Mouse (Mus musculus): ENCODE measurements at regions not wholly inside any gene's neighbourhood (a gene's known extent, or its start where the extent isn't known, plus 50 kb on each side); places are given as distances from the start of the nearest gene placed in this dataset.

DNA sequence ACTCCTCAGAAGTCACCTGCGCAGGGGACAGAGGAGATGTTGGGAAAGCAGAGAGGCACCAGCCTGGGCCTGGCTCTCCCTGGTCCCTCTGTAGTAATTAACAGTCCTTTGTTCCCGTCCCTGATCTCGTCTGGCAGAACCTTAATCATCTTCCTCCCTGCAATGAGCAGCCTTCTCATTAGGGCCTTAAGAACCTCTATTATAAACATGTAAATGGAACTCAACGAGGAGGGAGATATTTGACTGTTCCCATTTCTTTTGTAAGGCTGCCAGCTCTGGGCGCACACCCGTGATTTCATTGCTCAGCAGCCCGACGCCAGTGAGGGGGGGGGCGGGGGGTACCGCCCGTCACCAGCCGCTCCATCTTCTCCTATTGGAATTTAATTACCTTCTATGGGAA lies 81.8 kb upstream of the Thy1 start:
- Histone ChIP-seq H3K36me3 (no peaks in the 10 kb centered on the region), H3K4me1 (replicated peaks) (peaks cover 8% of the 10 kb centered on the region; the same call in 1 of the 2 replicates), H3K4me3 (replicated peaks) (no peak overlapping the region), H3K27me3 (peaks cover 8% of the 10 kb centered on the region; the same call in 1 of the 2 replicates), H3K9ac (replicated peaks) (no peak overlapping the region), H3K27ac (0 out of 2 replicates have a peak overlapping the region, but pooled peaks have one; percentile 31), H3K9me3 (no peaks in the 10 kb centered on the region), H3K4me2 (replicated peaks) (no peak overlapping the region)
- peak; percentile 61 for ATAC-seq
- WGBS, result 38% methylated on average over 12 of the region's 12 CpGs

DNA sequence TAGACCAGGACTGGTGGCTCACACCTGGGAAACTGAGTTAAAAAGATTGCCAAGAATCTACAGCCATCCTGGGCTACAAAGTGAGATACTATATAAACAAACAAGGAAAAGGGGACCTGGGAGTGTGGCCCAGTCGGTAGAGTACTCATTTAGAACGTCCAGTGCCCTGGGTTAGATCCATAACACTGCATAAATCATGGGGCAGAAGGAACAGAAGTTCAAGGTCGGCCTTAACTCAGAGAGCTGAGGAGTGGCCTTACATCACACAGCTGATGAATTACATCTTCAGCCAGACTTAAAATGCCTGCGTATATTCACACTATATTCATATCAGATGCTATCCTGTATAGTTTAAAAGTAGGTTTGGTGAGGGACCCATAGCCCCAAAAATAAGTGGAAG lies 78.0 kb upstream of the Thy1 start:
- ATAC-seq, result no peak
- H3K36me3 ChIP-seq, result no peaks in the 10 kb centered on the region
- peaks cover 29% of the 10 kb centered on the region for H3K4me1 ChIP-seq (replicated peaks)
- no peaks in the 10 kb centered on the region for H3K9me3 ChIP-seq
- no peak overlapping the region for H3K4me2 ChIP-seq (replicated peaks)
- no peak overlapping the region for H3K9ac ChIP-seq (replicated peaks)
- 0 out of 2 replicates have a peak, but pooled peaks cover under 1% of the 10 kb centered on the region for H3K27me3 ChIP-seq
- H3K27ac ChIP-seq, result no peak overlapping the region
- H3K4me3 ChIP-seq (replicated peaks), result no peak overlapping the region
- 77% methylated on average over 4 of the region's 4 CpGs for WGBS

DNA sequence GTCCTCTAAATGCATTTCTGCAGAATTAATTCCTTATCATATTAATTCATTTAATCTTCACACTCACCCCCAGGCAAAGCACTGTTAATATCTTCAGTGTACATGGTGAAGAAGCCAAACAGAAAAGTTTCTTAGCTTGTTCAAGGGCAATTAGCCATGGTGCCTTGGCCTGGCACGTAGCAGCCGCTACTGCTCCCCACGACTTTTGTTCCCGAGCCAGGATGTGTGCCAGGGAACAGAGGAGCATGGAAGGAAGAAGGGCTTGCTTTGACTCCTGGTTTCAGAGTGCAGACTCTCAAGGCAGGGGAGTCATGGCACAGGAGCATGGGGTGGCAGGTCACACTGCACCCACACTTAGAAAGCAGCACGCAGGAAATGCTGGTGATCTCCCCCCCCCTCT lies 77.4 kb upstream of the Thy1 start:
- WGBS, result 82% methylated on average over 5 of the region's 5 CpGs
- no peaks in the 10 kb centered on the region for H3K36me3 ChIP-seq
- H3K4me3 ChIP-seq (replicated peaks), result no peak overlapping the region
- H3K4me2 ChIP-seq (replicated peaks), result no peak overlapping the region
- H3K4me1 ChIP-seq (replicated peaks), result peaks cover 35% of the 10 kb centered on the region
- H3K27ac ChIP-seq, result no peak overlapping the region
- H3K9me3 ChIP-seq, result no peaks in the 10 kb centered on the region
- ATAC-seq, result no peak
- H3K27me3 ChIP-seq, result no peaks in the 10 kb centered on the region
- H3K9ac ChIP-seq (replicated peaks), result no peak overlapping the region

DNA sequence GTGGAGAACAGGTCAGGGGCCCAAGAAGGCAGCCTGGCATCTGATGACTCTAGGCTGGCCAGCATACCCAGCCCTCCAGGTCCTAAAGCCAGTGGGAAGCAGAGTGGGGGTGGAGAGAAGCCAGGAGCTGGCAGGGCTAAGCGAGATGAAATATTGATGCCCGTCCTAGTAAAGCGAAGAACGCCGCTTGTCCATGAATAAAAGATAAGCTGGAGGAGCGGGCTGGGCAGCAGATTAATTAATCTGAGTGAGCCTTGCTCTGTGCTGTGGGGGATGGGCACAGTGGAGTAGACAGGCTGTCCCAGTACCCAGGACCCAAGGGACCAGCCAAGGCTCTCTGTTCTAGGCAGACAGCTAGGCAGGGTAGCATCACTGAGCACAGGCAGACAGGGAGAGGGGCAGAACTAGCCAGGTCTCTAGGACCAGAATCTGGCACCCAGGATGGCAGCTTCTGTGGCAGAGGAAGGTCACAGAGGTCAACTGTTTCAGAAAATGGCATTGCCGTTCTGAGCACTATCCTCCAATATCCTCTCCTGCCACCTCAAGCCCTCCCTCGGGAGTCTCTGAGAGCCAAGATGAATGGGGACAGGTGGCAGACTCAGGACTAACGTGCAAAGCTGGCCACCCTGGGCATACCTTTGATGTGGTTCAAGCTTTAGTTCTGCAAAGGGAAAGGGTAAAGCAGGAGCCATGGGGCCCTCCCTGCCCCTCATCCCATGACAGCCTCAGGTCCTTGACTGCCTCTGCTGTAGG lies 73.0 kb upstream of the Thy1 start:
- no peaks in the 10 kb centered on the region; the same call in 1 of the 2 replicates for H3K9me3 ChIP-seq
- peak; percentile 93 for ATAC-seq
- 27% methylated on average over 9 of the region's 9 CpGs for WGBS
- peak overlapping the region; percentile 23; the same call in 1 of the 2 replicates for H3K9ac ChIP-seq (replicated peaks)
- peak overlapping the region; percentile 14; the same call in 1 of the 2 replicates for H3K4me3 ChIP-seq (replicated peaks)
- H3K27me3 ChIP-seq, result 0 out of 2 replicates have a peak, but pooled peaks cover 8% of the 10 kb centered on the region
- no peaks in the 10 kb centered on the region for H3K36me3 ChIP-seq
- H3K4me2 ChIP-seq (replicated peaks), result peak overlapping the region; percentile 41
- H3K27ac ChIP-seq, result peak overlapping the region; percentile 64
- H3K4me1 ChIP-seq (replicated peaks), result peaks cover 37% of the 10 kb centered on the region

DNA sequence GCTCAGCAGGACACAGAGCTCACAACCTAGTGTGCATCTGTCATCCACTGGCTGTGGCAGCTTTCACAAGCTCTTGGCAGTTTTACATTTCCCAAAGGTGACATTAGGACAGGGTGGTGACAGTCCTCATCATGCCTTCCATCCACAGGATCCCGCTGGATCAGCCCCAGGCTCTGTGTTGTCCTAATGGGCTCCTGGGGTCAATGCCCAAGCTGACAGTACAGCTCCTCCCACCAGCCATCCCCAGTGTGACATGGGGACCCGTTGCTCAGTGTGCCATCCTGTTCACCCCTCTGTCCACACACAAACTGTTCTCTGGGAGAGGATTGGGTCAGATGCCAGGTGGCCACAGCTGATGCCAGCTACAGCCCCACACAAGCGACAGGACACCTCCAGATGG lies 72.3 kb upstream of the Thy1 start:
- peak overlapping the region; percentile 64 for H3K27ac ChIP-seq
- no peaks in the 10 kb centered on the region for H3K36me3 ChIP-seq
- H3K4me3 ChIP-seq (replicated peaks), result no peak overlapping the region
- no peaks in the 10 kb centered on the region; the same call in 1 of the 2 replicates for H3K9me3 ChIP-seq
- peaks cover 37% of the 10 kb centered on the region for H3K4me1 ChIP-seq (replicated peaks)
- WGBS, result 63% methylated on average over 3 of the region's 3 CpGs
- ATAC-seq, result no peak
- H3K9ac ChIP-seq (replicated peaks), result no peak overlapping the region
- H3K27me3 ChIP-seq, result 0 out of 2 replicates have a peak, but pooled peaks cover 8% of the 10 kb centered on the region
- no peak overlapping the region for H3K4me2 ChIP-seq (replicated peaks)

DNA sequence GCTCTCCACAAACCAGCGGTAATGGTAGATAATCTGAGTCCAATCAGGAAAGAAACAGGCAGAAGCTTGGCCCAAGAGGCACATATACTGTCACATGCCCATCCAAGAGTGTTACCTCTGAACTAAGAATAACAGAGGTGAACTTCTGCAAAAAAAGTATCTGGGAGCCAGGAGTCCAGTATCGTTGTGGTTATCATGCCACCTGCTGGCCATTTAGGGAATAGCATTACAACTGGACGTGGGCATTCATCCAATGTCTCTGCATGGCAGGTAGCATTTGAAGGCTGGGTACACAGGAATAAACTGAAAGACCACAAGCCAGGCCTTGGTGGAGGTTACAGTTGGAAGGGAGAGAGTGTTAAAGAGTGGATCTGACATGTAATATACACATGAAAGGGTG lies 70.9 kb upstream of the Thy1 start:
- no peak for ATAC-seq
- H3K4me3 ChIP-seq (replicated peaks), result no peak overlapping the region
- no peak overlapping the region for H3K9ac ChIP-seq (replicated peaks)
- no peak overlapping the region for H3K27ac ChIP-seq
- 10% methylated on average over 3 of the region's 3 CpGs for WGBS
- H3K4me1 ChIP-seq (replicated peaks), result peaks cover 37% of the 10 kb centered on the region
- no peaks in the 10 kb centered on the region; the same call in 1 of the 2 replicates for H3K9me3 ChIP-seq
- 0 out of 2 replicates have a peak, but pooled peaks cover 8% of the 10 kb centered on the region for H3K27me3 ChIP-seq
- H3K36me3 ChIP-seq, result no peaks in the 10 kb centered on the region
- no peak overlapping the region for H3K4me2 ChIP-seq (replicated peaks)

DNA sequence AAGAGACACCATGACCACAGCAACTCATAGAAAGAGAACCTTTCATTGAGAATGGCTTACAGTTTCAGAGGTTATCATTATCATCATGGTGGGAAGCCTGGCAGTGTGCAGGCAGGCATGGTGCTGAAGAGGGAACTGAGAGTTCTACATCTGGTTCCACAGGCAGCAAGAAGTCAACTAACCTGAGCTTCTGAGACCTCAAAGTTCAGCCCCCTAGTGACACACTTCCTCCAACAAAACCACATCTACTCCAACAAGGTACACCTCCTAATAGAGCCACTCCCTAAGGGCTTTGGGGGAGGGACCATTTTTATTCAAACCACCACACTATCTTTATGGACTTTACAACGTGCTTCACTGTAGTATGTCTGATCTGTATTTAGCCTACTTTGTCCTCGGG lies 67.8 kb upstream of the Thy1 start:
- H3K4me3 ChIP-seq (replicated peaks), result no peak overlapping the region
- ATAC-seq, result no peak
- H3K27me3 ChIP-seq, result 0 out of 2 replicates have a peak, but pooled peaks cover 8% of the 10 kb centered on the region
- no peak overlapping the region for H3K9ac ChIP-seq (replicated peaks)
- H3K36me3 ChIP-seq, result no peaks in the 10 kb centered on the region
- no peaks in the 10 kb centered on the region; the same call in 1 of the 2 replicates for H3K9me3 ChIP-seq
- WGBS, result 78% methylated on average over 2 of the region's 2 CpGs
- H3K27ac ChIP-seq, result no peak overlapping the region
- no peak overlapping the region for H3K4me2 ChIP-seq (replicated peaks)
- H3K4me1 ChIP-seq (replicated peaks), result peaks cover 14% of the 10 kb centered on the region

DNA sequence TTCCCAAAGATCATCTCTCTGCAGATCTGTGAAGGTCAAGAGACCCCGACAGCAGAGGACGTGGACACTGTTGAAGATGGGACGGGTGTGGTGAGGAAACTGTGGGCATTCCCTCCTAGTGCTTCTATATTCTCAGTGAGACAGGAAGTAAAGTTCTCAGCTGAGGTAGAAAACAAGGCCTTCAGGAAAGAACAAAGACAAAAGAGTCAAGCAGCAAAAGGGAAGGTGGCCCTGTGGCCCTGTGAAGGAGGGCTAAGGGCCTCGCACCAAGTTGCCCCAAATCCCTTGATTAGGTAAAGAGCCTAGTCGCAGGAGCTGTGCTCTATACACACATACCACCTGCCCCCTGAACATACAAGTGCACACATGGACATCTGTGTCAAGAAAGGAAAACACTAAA lies 66.8 kb upstream of the Thy1 start:
- Histone ChIP-seq H3K9ac (replicated peaks) (no peak overlapping the region), H3K9me3 (no peaks in the 10 kb centered on the region; the same call in 1 of the 2 replicates), H3K27ac (no peak overlapping the region), H3K27me3 (0 out of 2 replicates have a peak, but pooled peaks cover 3% of the 10 kb centered on the region), H3K4me1 (replicated peaks) (peaks cover 7% of the 10 kb centered on the region), H3K36me3 (no peaks in the 10 kb centered on the region), H3K4me2 (replicated peaks) (no peak overlapping the region), H3K4me3 (replicated peaks) (no peak overlapping the region)
- WGBS, result 91% methylated on average over 5 of the region's 5 CpGs
- ATAC-seq, result no peak

DNA sequence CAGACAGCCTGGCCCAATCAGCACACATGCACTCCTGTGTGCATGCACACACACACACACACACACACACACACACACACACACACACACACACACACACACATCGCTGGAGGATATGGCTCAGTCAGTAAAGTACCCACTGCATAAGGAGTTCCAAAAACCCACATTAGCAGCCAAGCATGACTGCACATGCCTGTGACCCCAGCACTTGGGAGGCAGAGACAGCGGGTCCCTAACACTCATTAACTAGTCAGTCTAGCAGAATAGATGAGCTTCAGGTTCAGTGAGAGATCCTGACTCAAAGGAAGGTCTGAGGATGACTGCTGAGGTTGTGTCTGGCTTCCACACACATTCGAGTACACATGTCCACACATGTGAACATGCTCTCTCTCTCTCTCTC lies 65.4 kb upstream of the Thy1 start:
- no peak for ATAC-seq
- WGBS, result 75% methylated on average over 3 of the region's 3 CpGs

DNA sequence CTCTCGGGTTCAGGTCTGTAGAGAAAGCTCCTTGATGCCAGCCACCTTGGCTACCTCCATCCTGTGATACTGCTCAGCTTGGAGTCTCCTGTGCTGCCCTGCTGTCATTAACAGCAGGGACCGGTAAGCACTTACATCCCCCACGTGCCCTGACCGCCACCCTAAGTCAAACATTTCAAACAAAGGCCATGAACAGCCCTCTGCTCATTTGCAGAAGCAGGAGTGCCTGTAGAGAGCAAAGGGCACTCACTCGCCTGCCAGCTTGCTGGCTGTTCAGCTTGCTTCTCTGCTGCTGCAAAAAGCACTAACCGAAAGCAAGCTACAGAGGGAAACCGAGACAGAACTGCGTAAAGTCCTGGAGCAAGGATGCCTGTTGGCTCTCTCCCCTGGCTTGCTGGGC lies 61.8 kb upstream of the Thy1 start:
- Histone ChIP-seq H3K27me3 (no peaks in the 10 kb centered on the region), H3K9me3 (no peaks in the 10 kb centered on the region), H3K27ac (no peak overlapping the region), H3K4me1 (replicated peaks) (0 out of 2 replicates have a peak, but pooled peaks cover 5% of the 10 kb centered on the region), H3K4me3 (replicated peaks) (no peak overlapping the region), H3K36me3 (no peaks in the 10 kb centered on the region), H3K9ac (replicated peaks) (peak overlapping the region; percentile 37; the same call in 1 of the 2 replicates), H3K4me2 (replicated peaks) (no peak overlapping the region)
- WGBS, result 36% methylated on average over 8 of the region's 8 CpGs
- no peak for ATAC-seq

More for the DNA sequence above, 65.4 kb upstream of the Thy1 start:
- H3K36me3 ChIP-seq, result no peaks in the 10 kb centered on the region
- 0 out of 2 replicates have a peak, but pooled peaks cover 5% of the 10 kb centered on the region for H3K4me1 ChIP-seq (replicated peaks)
- no peak overlapping the region for H3K9ac ChIP-seq (replicated peaks)
- H3K27ac ChIP-seq, result no peak overlapping the region
- 0 out of 2 replicates have a peak, but pooled peaks cover 3% of the 10 kb centered on the region for H3K27me3 ChIP-seq
- no peak overlapping the region for H3K4me3 ChIP-seq (replicated peaks)
- no peaks in the 10 kb centered on the region; the same call in 1 of the 2 replicates for H3K9me3 ChIP-seq
- H3K4me2 ChIP-seq (replicated peaks), result no peak overlapping the region

DNA sequence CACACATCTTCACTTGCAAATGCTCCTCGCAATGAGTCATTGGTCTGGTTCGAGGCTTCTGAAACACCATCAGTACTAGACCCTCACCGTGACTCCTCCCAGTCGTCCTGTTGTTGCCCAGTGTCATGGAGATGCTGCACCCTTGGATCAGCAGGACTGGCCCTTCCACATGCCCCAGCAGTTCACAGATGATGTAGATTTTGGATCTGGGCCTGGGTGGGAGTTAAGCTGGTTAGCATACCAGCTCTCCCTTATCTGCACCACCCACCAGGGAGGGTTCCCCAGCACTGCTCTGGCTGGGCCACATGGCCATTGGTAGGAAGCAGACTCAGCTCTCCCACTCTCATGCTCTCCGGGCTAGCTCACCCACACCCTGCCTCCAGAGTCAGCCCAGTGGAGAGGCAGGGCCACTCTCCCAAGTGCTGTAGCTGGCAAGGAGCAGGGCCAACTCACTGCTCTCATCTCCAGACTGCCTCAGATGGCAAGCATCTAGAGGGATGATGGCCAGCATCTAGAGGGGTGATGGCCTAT lies 60.8 kb upstream of the Thy1 start:
- ATAC-seq, result no peak
- no peak overlapping the region for H3K9ac ChIP-seq (replicated peaks)
- 78% methylated on average over 5 of the region's 5 CpGs for WGBS
- H3K27ac ChIP-seq, result no peak overlapping the region
- no peak overlapping the region for H3K4me2 ChIP-seq (replicated peaks)
- H3K27me3 ChIP-seq, result no peaks in the 10 kb centered on the region
- H3K4me3 ChIP-seq (replicated peaks), result no peak overlapping the region
- no peaks in the 10 kb centered on the region for H3K9me3 ChIP-seq
- no peaks in the 10 kb centered on the region for H3K36me3 ChIP-seq
- 0 out of 2 replicates have a peak, but pooled peaks cover 5% of the 10 kb centered on the region for H3K4me1 ChIP-seq (replicated peaks)

DNA sequence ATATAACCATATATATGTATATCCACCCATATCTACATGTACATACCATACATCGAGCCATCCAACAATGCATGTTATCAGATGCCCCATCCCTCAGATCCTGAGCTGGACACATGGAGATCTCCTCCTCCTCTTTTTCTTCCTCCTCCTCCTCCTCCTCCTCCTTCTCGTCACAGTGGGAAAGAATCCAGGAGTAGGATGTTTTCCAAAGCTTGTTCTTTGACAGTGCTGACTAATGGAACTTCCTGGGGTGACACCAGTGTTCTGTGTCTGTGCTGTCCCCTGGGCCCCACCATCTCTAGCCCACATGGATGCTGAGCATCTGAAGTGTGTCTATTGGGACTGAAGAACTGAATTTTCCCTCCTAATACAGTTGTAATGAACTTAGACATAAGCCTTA lies 60.0 kb upstream of the Thy1 start:
- H3K27me3 ChIP-seq, result no peaks in the 10 kb centered on the region
- H3K4me3 ChIP-seq (replicated peaks), result no peak overlapping the region
- no peaks in the 10 kb centered on the region for H3K36me3 ChIP-seq
- H3K4me2 ChIP-seq (replicated peaks), result no peak overlapping the region
- no peaks in the 10 kb centered on the region for H3K9me3 ChIP-seq
- no peak for ATAC-seq
- WGBS, result 72% methylated on average over 2 of the region's 2 CpGs
- H3K4me1 ChIP-seq (replicated peaks), result 0 out of 2 replicates have a peak, but pooled peaks cover 5% of the 10 kb centered on the region
- H3K9ac ChIP-seq (replicated peaks), result no peak overlapping the region
- no peak overlapping the region for H3K27ac ChIP-seq
